In genomic region chr9:71591938-71592548, GRCm38 (mm10) we compare ENCODE assay signal across 8 mouse cellular contexts. TPM values are rescaled to one million over a fixed set of nuclear protein-coding genes. Genes with fewer than 3 reads are reported as not detected.
DNase-seq lines count a peak whose midpoint lies in the region; ATAC-seq and TF ChIP-seq lines count a peak whose summit lies in the region.

TSS of gene Myzap (minus strand) at chr9:71592360.

- WGBS in forebrain, embryonic 13.5 days, result 2% methylated on average over 29 of the region's 29 CpGs
- WGBS in heart, postnatal 0 days, result 1% methylated on average over 29 of the region's 29 CpGs
- 1% methylated on average over 29 of the region's 29 CpGs for WGBS in lung, adult 2 months

- in situ Hi-C loops in CH12.LX (cut with MboI; ENCODE audit: low pct_ligation_motif_present, low pct_unique_long_range_greater_than_20kb, low sequenced_read_pairs), result no loop called here

- peak; percentile 82 for DNase-seq in CH12.LX (ENCODE audit: extremely low read depth)
- DNase-seq in c-Kit-positive CD71-positive TER-119-negative erythroid progenitor cells, embryonic 14.5 days (ENCODE audit: low read depth), result peak; percentile 74
- DNase-seq in heart, postnatal 0 days (ENCODE audit: low spot score), result peak; percentile 87
- peak; percentile 96 for DNase-seq in kidney, postnatal 4 days
- DNase-seq in lung, adult 2 months, result peak; percentile 94
- peak; percentile 92 to 93 for DNase-seq in thymus, adult 18-20 months

- ATAC-seq in forebrain, embryonic 13.5 days, result peak; percentile 95
- ATAC-seq in heart, postnatal 0 days (ENCODE audit: insufficient read depth, low read depth), result peak; percentile 81
- ATAC-seq in neutrophil, adult 5-6 weeks (ENCODE audit: extremely low read depth, insufficient number of reproducible peaks, low FRiP score, poor library complexity, severe bottlenecking), result peak; percentile 79

- H3K4me1 ChIP-seq in CH12.LX (ENCODE audit: control insufficient read depth in 1 of 2, insufficient read depth in 2 of 2), result peaks cover 9 to 54% of the 10 kb centered on the region in 2 experiments
- peaks cover 10% of the 10 kb centered on the region for H3K4me1 ChIP-seq in forebrain, embryonic 13.5 days
- peaks cover 38% of the 10 kb centered on the region for H3K4me1 ChIP-seq in heart, postnatal 0 days (ENCODE audit: control insufficient read depth, insufficient read depth)
- peaks cover 8% of the 10 kb centered on the region for H3K4me1 ChIP-seq in lung, adult 2 months (ENCODE audit: control insufficient read depth, insufficient read depth, low read length)

- dilution Hi-C loops in CH12.LX (cut with MboI; ENCODE audit: extremely low pct_ligation_motif_present, extremely low pct_unique_long_range_greater_than_20kb, low sequenced_read_pairs), result no loop called here

- no peaks in the 10 kb centered on the region for H3K27me3 ChIP-seq in CH12.LX (replicated peaks)
- H3K27me3 ChIP-seq in forebrain, embryonic 13.5 days, result peaks cover 16% of the 10 kb centered on the region; the same call in 1 of the 2 replicates
- H3K27me3 ChIP-seq in heart, postnatal 0 days (ENCODE audit: control insufficient read depth, insufficient read depth, low read length), result no peaks in the 10 kb centered on the region

- H3K4me2 ChIP-seq in CH12.LX (ENCODE audit: insufficient read depth, low read depth, poor library complexity, severe bottlenecking), result peak within 1 kb of the TSS; percentile 74
- peak within 1 kb of the TSS; percentile 90 for H3K4me2 ChIP-seq in forebrain, embryonic 13.5 days
- H3K4me2 ChIP-seq in heart, postnatal 0 days (ENCODE audit: low read depth, low read length), result peak within 1 kb of the TSS; percentile 73

- peaks cover 0 to 1% of the 10 kb centered on the region in 2 experiments for H3K36me3 ChIP-seq in CH12.LX (replicated peaks in 1 of 2; ENCODE audit: control insufficient read depth in 1 of 2, insufficient read depth in 1 of 2, low read length in 1 of 2)
- no peaks in the 10 kb centered on the region for H3K36me3 ChIP-seq in forebrain, embryonic 13.5 days (ENCODE audit: poor library complexity, severe bottlenecking)
- 0 out of 2 replicates have a peak, but pooled peaks cover 13% of the 10 kb centered on the region for H3K36me3 ChIP-seq in heart, postnatal 0 days (replicated peaks; ENCODE audit: control insufficient read depth, insufficient read depth, low read length)

- H3K79me2 ChIP-seq in CH12.LX (replicated peaks; ENCODE audit: control insufficient read depth, extremely low read depth, insufficient read depth, poor library complexity, severe bottlenecking), result no peaks in the 10 kb centered on the region

- no peak for TF ChIP-seq RAD21 in CH12.LX (IDR thresholded peaks at IDR 0.05; ENCODE audit: low read depth, low read length)

- TF ChIP-seq CTCF in CH12.LX (conservative IDR thresholded peaks at IDR 0.05 in 1 of 2, IDR thresholded peaks at IDR 0.05 in 1 of 2; ENCODE audit: low read depth in 2 of 2, low read length in 2 of 2), result no peak
- no peak for TF ChIP-seq CTCF in heart, postnatal 0 days (IDR thresholded peaks at IDR 0.05; ENCODE audit: low read depth)
- no peak for TF ChIP-seq CTCF in lung, adult 2 months (IDR thresholded peaks at IDR 0.05; ENCODE audit: insufficient read depth, low read length)

- no peak; the same call in 1 of the 2 replicates for TF ChIP-seq EP300 in CH12.LX (IDR thresholded peaks at IDR 0.05; ENCODE audit: low read length)
- TF ChIP-seq EP300 in heart, postnatal 0 days (IDR thresholded peaks at IDR 0.05; ENCODE audit: low read depth), result no peak; the same call in 1 of the 2 replicates

- H3K4me3 ChIP-seq in CH12.LX (replicated peaks in 1 of 3; ENCODE audit: low read depth in 2 of 3, low read length in 2 of 3, poor library complexity in 1 of 3), result peak within 1 kb of the TSS; percentile 65 to 97 (median 80)
- peak within 1 kb of the TSS; percentile 55 for H3K4me3 ChIP-seq in forebrain, embryonic 13.5 days
- peak within 1 kb of the TSS; percentile 74 for H3K4me3 ChIP-seq in heart, postnatal 0 days (ENCODE audit: low read depth, low read length)
- peak within 1 kb of the TSS; percentile 66 for H3K4me3 ChIP-seq in lung, adult 2 months (replicated peaks; ENCODE audit: extremely low read depth, low read depth, low read length)

- H3K27ac ChIP-seq in CH12.LX (ENCODE audit: insufficient read depth, low read depth), result no peak within 1 kb of the TSS
- H3K27ac ChIP-seq in forebrain, embryonic 13.5 days, result no peak within 1 kb of the TSS
- peak within 1 kb of the TSS; percentile 95 for H3K27ac ChIP-seq in heart, postnatal 0 days (ENCODE audit: low read depth)

- no peaks in the 10 kb centered on the region for H3K9me3 ChIP-seq in CH12.LX (replicated peaks; ENCODE audit: low read length)
- H3K9me3 ChIP-seq in forebrain, embryonic 13.5 days (replicated peaks), result no peaks in the 10 kb centered on the region
- H3K9me3 ChIP-seq in heart, postnatal 0 days (replicated peaks; ENCODE audit: control insufficient read depth, low read length), result no peaks in the 10 kb centered on the region

- H3K9ac ChIP-seq in CH12.LX (ENCODE audit: insufficient read depth, low read depth), result peak within 1 kb of the TSS; percentile 41
- H3K9ac ChIP-seq in forebrain, embryonic 13.5 days, result peak within 1 kb of the TSS; percentile 63
- peak within 1 kb of the TSS; percentile 85 for H3K9ac ChIP-seq in heart, postnatal 0 days (replicated peaks; ENCODE audit: low read depth, low read length)

- peak; percentile 62 for TF ChIP-seq POLR2A in CH12.LX (IDR thresholded peaks at IDR 0.05; ENCODE audit: low read depth, low read length)
- TF ChIP-seq POLR2A in lung, adult 2 months (IDR thresholded peaks at IDR 0.05; ENCODE audit: borderline replicate concordance, extremely low read depth, low read depth, low read length), result peak; percentile 76; the same call in 1 of the 2 replicates

TF ChIP-seq in CH12.LX, 34 proteins besides CTCF, POLR2A, EP300 and RAD21:
- TF ChIP-seq MAZ (IDR thresholded peaks at IDR 0.05; ENCODE audit: low read depth, low read length) (0 out of 2 replicates have a peak, but pooled peaks have one; percentile 25), BHLHE40 (IDR thresholded peaks at IDR 0.05; ENCODE audit: low read depth, low read length) (0 out of 2 replicates have a peak, but pooled peaks have one; percentile 14), MXI1 (IDR thresholded peaks at IDR 0.05; ENCODE audit: low read depth, low read length) (peak; percentile 73; the same call in 1 of the 2 replicates), POLR2AphosphoS2 (IDR thresholded peaks at IDR 0.05; ENCODE audit: low read depth, low read length) (no peak), MAFK (IDR thresholded peaks at IDR 0.05; ENCODE audit: insufficient replicate concordance, low read length) (no peak), SIN3A (IDR thresholded peaks at IDR 0.05; ENCODE audit: low read length) (peak; percentile 46; the same call in 1 of the 2 replicates), SMC3 (IDR thresholded peaks at IDR 0.05; ENCODE audit: low read depth, low read length) (no peak), ZMIZ1 (IDR thresholded peaks at IDR 0.05; ENCODE audit: low read depth, low read length) (peak; percentile 36; the same call in 1 of the 2 replicates), KAT2A (IDR thresholded peaks at IDR 0.05; ENCODE audit: insufficient replicate concordance, low read length) (no peak), UBTF (IDR thresholded peaks at IDR 0.05; ENCODE audit: low read depth, low read length) (0 out of 2 replicates have a peak, but pooled peaks have one; percentile 42), HCFC1 (IDR thresholded peaks at IDR 0.05; ENCODE audit: low read depth, low read length) (0 out of 2 replicates have a peak, but pooled peaks have one; percentile 13), GABPA (IDR thresholded peaks at IDR 0.05; ENCODE audit: insufficient replicate concordance, low read depth, low read length) (no peak), CHD1 (IDR thresholded peaks at IDR 0.05; ENCODE audit: low read depth, low read length) (no peak), NELFE (IDR thresholded peaks at IDR 0.05; ENCODE audit: low read depth, low read length) (0 out of 2 replicates have a peak, but pooled peaks have one; percentile 39), ELF1 (IDR thresholded peaks at IDR 0.05; ENCODE audit: low read depth, low read length) (peak; percentile 58), TCF12 (IDR thresholded peaks at IDR 0.05; ENCODE audit: low read depth, low read length) (peak; percentile 50; the same call in 1 of the 2 replicates), JUND (conservative IDR thresholded peaks at IDR 0.05; ENCODE audit: low read depth, low read length) (no peak), MAX (IDR thresholded peaks at IDR 0.05; ENCODE audit: low read length) (peak; percentile 42; the same call in 1 of the 2 replicates), CHD2 (IDR thresholded peaks at IDR 0.05; ENCODE audit: low read length) (no peak), RCOR1 (conservative IDR thresholded peaks at IDR 0.05; ENCODE audit: low read depth, low read length) (no peak), NRF1 (IDR thresholded peaks at IDR 0.05; ENCODE audit: low read depth, low read length) (0 out of 2 replicates have a peak, but pooled peaks have one; percentile 24)

RNA-seq across cellular contexts. Expression of gene Myzap, which starts in this region (rescaled TPM):
- total RNA-seq in CH12.LX (2012; rRNA removed) (2.9 and 4.6 TPM in 2 replicates), CH12.LX (2014; rRNA removed) (6.2 and 6.3 TPM in 2 replicates)
- 7.2 and 7.5 TPM in 2 replicates for polyA plus RNA-seq in CH12.LX (2012; ENCODE audit: insufficient read length, low read depth)
- polyA plus RNA-seq in forebrain, embryonic 13.5 days (2015; fragmentation: Nextera tagmentation; extraction: Ambion mirVana), result 2.4 and 2.5 TPM in 2 replicates
- 196 and 240 TPM in 2 replicates for total RNA-seq in heart, postnatal 0 days (2014; rRNA removed; ENCODE audit: low replicate concordance)
- polyA plus RNA-seq in heart, postnatal 0 days (2015; fragmentation: Nextera tagmentation; extraction: Ambion mirVana), result 301 and 341 TPM in 2 replicates
- 67.7 and 79.6 TPM in 2 replicates for polyA plus RNA-seq in lung, adult 2 months (2012; rRNA removed)
- total RNA-seq in neutrophil, adult 5-6 weeks (2017), result 6.6 and 6.8 TPM in 2 replicates

Comparison
In these comparisons a context has a peak if more than half of its experiments do, and no peak if none do; other contexts are left out.
1. RNA of gene Myzap (total RNA-seq): 196 to 240 TPM in heart, postnatal 0 days; 6.6 to 6.8 TPM in neutrophil, adult 5-6 weeks and 2.9 to 6.3 TPM in CH12.LX; every median in the first group is over 10 times any median in the second.
2. Peak in every context shown above with its lines, with median percentiles within 50 percentile points of each other: DNase-seq, H3K4me2 ChIP-seq, H3K4me3 ChIP-seq, H3K9ac ChIP-seq and ATAC-seq.